Mouse (Mus musculus): Measurements from ENCODE around the gene Rab20. TPM values are rescaled to one million over a fixed set of nuclear protein-coding genes. Genes with fewer than 3 reads are reported as not detected.
A peak's percentile ranks its signal among the peaks of the same experiment; 100 is the strongest.

Rab20 gene
- polyA plus RNA-seq, 1 experiment: 2.1 TPM

DNA sequence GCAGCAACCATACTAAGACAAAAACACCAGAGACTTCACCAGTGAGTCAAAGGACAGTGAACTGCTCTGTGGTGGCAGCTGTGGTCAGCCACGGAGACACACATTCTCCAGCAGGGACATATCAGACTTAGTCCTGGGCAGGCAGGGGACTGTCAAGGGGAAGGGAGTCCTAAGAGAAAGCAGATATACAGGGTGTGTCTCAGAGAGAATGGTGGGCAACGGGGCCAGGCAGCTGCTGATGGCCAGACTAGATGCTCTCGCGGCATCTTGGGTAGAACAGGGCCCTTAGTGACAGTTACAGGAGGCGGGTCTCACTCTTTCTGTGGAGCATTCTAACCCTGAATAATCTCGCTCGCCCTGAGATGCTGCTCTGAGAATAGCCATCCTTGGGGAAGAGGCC, 34.3 kb downstream of the Rab20 start:
- Histone ChIP-seq H3K79me3 (ENCODE audit: low read depth) (no peaks in the 10 kb centered on the region), H3K79me2 (ENCODE audit: control insufficient read depth, insufficient read depth) (no peaks in the 10 kb centered on the region), H3K36me3 (ENCODE audit: control insufficient read depth, insufficient read depth) (peaks cover 23% of the 10 kb centered on the region), H3K27me3 (ENCODE audit: control insufficient read depth, insufficient read depth, insufficient read length) (no peaks in the 10 kb centered on the region), H3K4me3 (ENCODE audit: insufficient read depth, poor library complexity, severe bottlenecking) (no peak overlapping the region), H3ac (ENCODE audit: control insufficient read depth, insufficient read length, low read depth) (no peak overlapping the region)
- no peak for TF ChIP-seq FOSL1 (IDR thresholded peaks at IDR 0.05; ENCODE audit: insufficient read depth, low read length, poor library complexity, severe bottlenecking)
- no peak for TF ChIP-seq MAX (IDR thresholded peaks at IDR 0.05)
- TF ChIP-seq CTCF (IDR thresholded peaks at IDR 0.05; ENCODE audit: control insufficient read depth, insufficient read depth, insufficient read length): no peak
- TF ChIP-seq MYOG (IDR thresholded peaks at IDR 0.05; ENCODE audit: control insufficient read depth, extremely low read depth, insufficient read length): no peak
- no peak for TF ChIP-seq MYOD1 (IDR thresholded peaks at IDR 0.05; ENCODE audit: control insufficient read depth, insufficient read length, low read depth)
- TF ChIP-seq CEBPB (IDR thresholded peaks at IDR 0.05; ENCODE audit: low read depth): no peak
- no peak for TF ChIP-seq USF1 (IDR thresholded peaks at IDR 0.05; ENCODE audit: low read depth)

DNA sequence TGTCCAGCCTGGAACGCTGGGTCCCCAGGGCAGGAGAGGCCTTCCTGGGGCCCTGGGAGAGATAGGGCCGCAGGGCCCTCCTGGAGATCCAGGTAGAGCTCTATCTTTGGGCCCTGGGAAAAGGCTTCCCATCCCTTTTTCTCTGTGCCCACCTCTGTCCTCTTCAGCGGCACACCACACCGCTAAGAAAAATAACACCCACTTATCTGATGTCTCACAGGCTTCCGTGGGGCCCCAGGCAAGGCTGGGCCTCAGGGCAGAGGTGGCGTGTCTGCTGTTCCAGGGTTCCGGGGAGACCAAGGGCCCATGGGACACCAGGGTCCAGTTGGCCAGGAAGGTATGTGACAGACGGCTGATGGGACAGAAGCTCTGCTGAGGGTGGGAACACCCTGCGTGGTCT, 34.9 kb downstream of the Rab20 start:
- no peaks in the 10 kb centered on the region for H3K27me3 ChIP-seq (ENCODE audit: control insufficient read depth, insufficient read depth, insufficient read length)
- H3K4me3 ChIP-seq (ENCODE audit: insufficient read depth, poor library complexity, severe bottlenecking): no peak overlapping the region
- no peaks in the 10 kb centered on the region for H3K79me2 ChIP-seq (ENCODE audit: control insufficient read depth, insufficient read depth)
- H3K36me3 ChIP-seq (ENCODE audit: control insufficient read depth, insufficient read depth): peaks cover 21% of the 10 kb centered on the region
- H3ac ChIP-seq (ENCODE audit: control insufficient read depth, insufficient read length, low read depth): no peak overlapping the region
- TF ChIP-seq CEBPB (IDR thresholded peaks at IDR 0.05; ENCODE audit: low read depth) (no peak), CTCF (IDR thresholded peaks at IDR 0.05; ENCODE audit: control insufficient read depth, insufficient read depth, insufficient read length) (no peak), MAX (IDR thresholded peaks at IDR 0.05) (no peak), MYOG (IDR thresholded peaks at IDR 0.05; ENCODE audit: control insufficient read depth, extremely low read depth, insufficient read length) (no peak), FOSL1 (IDR thresholded peaks at IDR 0.05; ENCODE audit: insufficient read depth, low read length, poor library complexity, severe bottlenecking) (no peak), MYOD1 (IDR thresholded peaks at IDR 0.05; ENCODE audit: control insufficient read depth, insufficient read length, low read depth) (no peak), USF1 (IDR thresholded peaks at IDR 0.05; ENCODE audit: low read depth) (no peak)
- no peaks in the 10 kb centered on the region for H3K79me3 ChIP-seq (ENCODE audit: low read depth)

DNA sequence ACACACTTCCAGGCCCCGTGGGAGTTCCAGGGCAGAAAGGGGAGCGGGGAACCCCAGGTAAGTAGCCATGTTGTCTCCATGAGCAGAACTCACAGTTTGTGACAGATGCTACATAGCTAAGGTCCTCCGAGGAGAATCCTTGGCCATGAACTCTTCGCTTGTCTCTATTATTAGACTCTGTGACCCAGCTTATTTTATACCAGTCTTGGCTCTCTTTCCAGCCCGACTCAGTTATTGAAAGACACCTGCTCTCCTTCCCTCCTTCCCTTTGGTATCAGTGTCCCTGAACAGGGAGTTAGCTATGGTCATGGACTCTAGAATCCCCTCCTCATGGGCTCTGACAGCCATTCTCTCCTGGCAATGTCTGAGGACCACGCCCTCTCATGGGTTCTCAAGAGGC, 37.2 kb downstream of the Rab20 start:
- H3ac ChIP-seq (ENCODE audit: control insufficient read depth, insufficient read length, low read depth): no peak overlapping the region
- peaks cover 19% of the 10 kb centered on the region for H3K36me3 ChIP-seq (ENCODE audit: control insufficient read depth, insufficient read depth)
- TF ChIP-seq CTCF (IDR thresholded peaks at IDR 0.05; ENCODE audit: control insufficient read depth, insufficient read depth, insufficient read length) (no peak), MYOD1 (IDR thresholded peaks at IDR 0.05; ENCODE audit: control insufficient read depth, insufficient read length, low read depth) (no peak), CEBPB (IDR thresholded peaks at IDR 0.05; ENCODE audit: low read depth) (no peak), MAX (IDR thresholded peaks at IDR 0.05) (no peak), MYOG (IDR thresholded peaks at IDR 0.05; ENCODE audit: control insufficient read depth, extremely low read depth, insufficient read length) (no peak), USF1 (IDR thresholded peaks at IDR 0.05; ENCODE audit: low read depth) (no peak), FOSL1 (IDR thresholded peaks at IDR 0.05; ENCODE audit: insufficient read depth, low read length, poor library complexity, severe bottlenecking) (no peak)

DNA sequence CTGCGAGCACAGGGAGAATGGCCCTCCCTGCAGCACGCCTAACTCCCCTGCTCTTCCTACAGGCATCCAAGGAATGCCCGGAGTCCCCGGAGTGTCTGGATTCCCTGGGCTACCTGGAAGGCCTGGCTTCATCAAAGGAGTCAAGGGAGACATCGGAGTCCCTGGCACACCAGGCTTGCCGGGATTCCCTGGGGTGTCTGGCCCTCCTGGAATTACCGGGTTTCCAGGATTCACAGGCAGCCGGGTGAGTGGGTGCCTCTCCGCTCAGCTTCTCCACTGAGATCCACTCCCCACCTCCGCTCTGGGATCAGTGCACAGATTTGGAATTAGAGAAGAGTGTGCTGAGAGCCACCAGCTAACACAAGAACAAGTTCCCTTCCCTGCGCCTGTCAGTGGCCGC, 40.6 kb downstream of the Rab20 start:
- H3K4me3 ChIP-seq (ENCODE audit: insufficient read depth, poor library complexity, severe bottlenecking): no peak overlapping the region
- peaks cover 9% of the 10 kb centered on the region for H3K36me3 ChIP-seq (ENCODE audit: control insufficient read depth, insufficient read depth)
- no peak overlapping the region for H3ac ChIP-seq (ENCODE audit: control insufficient read depth, insufficient read length, low read depth)
- no peaks in the 10 kb centered on the region for H3K27me3 ChIP-seq (ENCODE audit: control insufficient read depth, insufficient read depth, insufficient read length)
- TF ChIP-seq MAX (IDR thresholded peaks at IDR 0.05) (no peak), MYOG (IDR thresholded peaks at IDR 0.05; ENCODE audit: control insufficient read depth, extremely low read depth, insufficient read length) (no peak), CEBPB (IDR thresholded peaks at IDR 0.05; ENCODE audit: low read depth) (no peak), USF1 (IDR thresholded peaks at IDR 0.05; ENCODE audit: low read depth) (no peak), MYOD1 (IDR thresholded peaks at IDR 0.05; ENCODE audit: control insufficient read depth, insufficient read length, low read depth) (no peak), FOSL1 (IDR thresholded peaks at IDR 0.05; ENCODE audit: insufficient read depth, low read length, poor library complexity, severe bottlenecking) (no peak), CTCF (IDR thresholded peaks at IDR 0.05; ENCODE audit: control insufficient read depth, insufficient read depth, insufficient read length) (no peak)
- H3K79me3 ChIP-seq (ENCODE audit: low read depth): no peaks in the 10 kb centered on the region
- H3K79me2 ChIP-seq (ENCODE audit: control insufficient read depth, insufficient read depth): no peaks in the 10 kb centered on the region

More for the DNA sequence above, 37.2 kb downstream of the Rab20 start:
- Histone ChIP-seq H3K27me3 (ENCODE audit: control insufficient read depth, insufficient read depth, insufficient read length) (no peaks in the 10 kb centered on the region), H3K4me3 (ENCODE audit: insufficient read depth, poor library complexity, severe bottlenecking) (no peak overlapping the region), H3K79me2 (ENCODE audit: control insufficient read depth, insufficient read depth) (no peaks in the 10 kb centered on the region), H3K79me3 (ENCODE audit: low read depth) (no peaks in the 10 kb centered on the region)

DNA sequence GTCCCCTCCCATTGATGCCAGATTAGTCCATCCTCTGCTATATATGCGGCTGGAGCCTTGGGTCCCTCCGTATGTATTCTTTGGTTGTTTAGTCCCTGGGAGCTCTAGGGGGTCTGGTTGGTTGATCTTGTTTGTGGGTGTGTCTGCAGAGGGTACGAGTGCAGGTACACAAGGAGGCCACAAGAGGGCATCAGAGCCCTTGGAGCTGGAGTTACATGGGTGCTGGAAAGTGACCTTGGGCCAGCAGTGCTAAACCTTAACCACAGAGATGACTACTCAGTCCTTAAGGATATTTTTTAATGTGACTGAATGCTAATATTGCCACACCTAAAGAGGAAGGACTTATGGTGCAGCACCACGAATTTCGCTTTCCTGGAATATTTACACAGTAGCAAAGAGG, 47.8 kb downstream of the Rab20 start:
- Histone ChIP-seq H3K36me3 (ENCODE audit: control insufficient read depth, insufficient read depth) (peaks cover 12% of the 10 kb centered on the region), H3K4me3 (ENCODE audit: insufficient read depth, poor library complexity, severe bottlenecking) (no peak overlapping the region), H3K27me3 (ENCODE audit: control insufficient read depth, insufficient read depth, insufficient read length) (no peaks in the 10 kb centered on the region), H3ac (ENCODE audit: control insufficient read depth, insufficient read length, low read depth) (no peak overlapping the region), H3K79me3 (ENCODE audit: low read depth) (no peaks in the 10 kb centered on the region), H3K79me2 (ENCODE audit: control insufficient read depth, insufficient read depth) (no peaks in the 10 kb centered on the region)
- no peak for TF ChIP-seq FOSL1 (IDR thresholded peaks at IDR 0.05; ENCODE audit: insufficient read depth, low read length, poor library complexity, severe bottlenecking)
- no peak for TF ChIP-seq CEBPB (IDR thresholded peaks at IDR 0.05; ENCODE audit: low read depth)
- peak; percentile 44 for TF ChIP-seq CTCF (IDR thresholded peaks at IDR 0.05; ENCODE audit: control insufficient read depth, insufficient read depth, insufficient read length)
- no peak for TF ChIP-seq MAX (IDR thresholded peaks at IDR 0.05)

DNA sequence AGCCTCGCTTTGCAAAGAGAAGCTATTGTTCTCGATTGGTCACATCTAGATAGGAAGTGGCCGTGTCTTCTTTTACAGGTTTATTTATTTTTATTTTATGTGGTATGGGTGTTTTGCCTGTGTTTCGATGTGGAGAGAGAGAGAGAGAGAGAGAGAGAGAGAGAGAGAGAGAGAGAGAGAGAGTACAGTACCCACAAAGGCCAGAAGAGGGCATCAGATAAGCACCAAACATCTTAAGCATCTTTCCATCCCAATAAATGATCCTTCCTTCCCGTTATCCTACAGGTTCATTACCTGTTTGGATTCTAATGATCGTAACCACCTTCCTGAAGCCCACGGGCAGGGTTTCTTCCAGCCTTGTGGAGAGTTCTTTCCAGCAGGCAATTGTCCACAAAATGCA, 55.4 kb downstream of the Rab20 start:
- Histone ChIP-seq H3K36me3 (ENCODE audit: control insufficient read depth, insufficient read depth) (peaks cover 9% of the 10 kb centered on the region), H3K79me2 (ENCODE audit: control insufficient read depth, insufficient read depth) (no peaks in the 10 kb centered on the region), H3ac (ENCODE audit: control insufficient read depth, insufficient read length, low read depth) (no peak overlapping the region), H3K27me3 (ENCODE audit: control insufficient read depth, insufficient read depth, insufficient read length) (no peaks in the 10 kb centered on the region), H3K79me3 (ENCODE audit: low read depth) (no peaks in the 10 kb centered on the region), H3K4me3 (ENCODE audit: insufficient read depth, poor library complexity, severe bottlenecking) (no peak overlapping the region)
- no peak for TF ChIP-seq CEBPB (IDR thresholded peaks at IDR 0.05; ENCODE audit: low read depth)
